In the genomic region with DNA sequence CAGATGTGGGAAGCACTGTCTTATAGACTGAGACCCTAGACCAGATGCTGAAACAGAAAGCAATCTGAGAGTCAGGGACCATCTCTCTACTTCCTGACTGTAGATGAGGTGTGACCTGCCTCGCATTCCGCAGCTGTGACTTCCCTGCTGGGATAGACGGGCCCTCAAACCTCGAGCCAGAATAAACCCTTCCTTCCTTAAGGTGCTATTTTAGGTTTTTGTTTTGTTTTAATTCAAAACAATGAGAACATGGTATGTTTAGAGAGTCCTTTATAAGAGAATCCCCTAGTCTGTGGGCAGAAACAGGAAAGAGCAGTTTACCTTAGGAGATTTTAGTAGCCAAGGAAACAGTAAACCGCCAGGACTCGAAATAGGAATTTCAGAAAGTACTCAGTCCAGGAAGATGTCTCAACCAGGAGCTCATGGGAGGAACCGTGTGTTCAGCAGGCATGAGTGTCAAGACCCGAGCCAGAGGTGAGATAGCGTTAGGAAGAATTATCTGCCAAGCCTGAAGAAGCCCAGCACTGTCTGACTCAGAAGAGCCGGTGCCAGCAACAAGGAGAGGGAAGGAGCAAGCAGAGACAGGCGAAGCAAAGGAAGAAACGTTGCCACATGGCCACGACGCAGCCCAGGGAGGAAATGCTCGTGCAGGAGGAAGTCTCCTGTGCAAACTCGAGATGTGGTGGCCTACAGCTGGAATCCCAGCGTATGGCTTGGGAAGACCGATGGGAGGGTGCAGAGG, we compare ENCODE assay signal across 11 mouse cellular contexts. TPM values are rescaled to one million over a fixed set of nuclear protein-coding genes. Genes with fewer than 3 reads are reported as not detected.
DNase-seq lines count a peak whose midpoint lies in the region; ATAC-seq and TF ChIP-seq lines count a peak whose summit lies in the region.
"Had no signal": no experiment of that assay in that cellular context is flagged by ENCODE, and none has a peak within 500 bp of the region (broad histone marks: within the 10 kb centered on the region; RNA-seq: fewer than 3 reads in every experiment).

No protein-coding gene starts in this region.

- H3K27ac ChIP-seq in intestine, embryonic 16.5 days (ENCODE audit: low read length) = no peak overlapping the region; the same call in 1 of the 2 replicates
- no peak overlapping the region for H3K27ac ChIP-seq in intestine, embryonic 15.5 days
- no peak overlapping the region for H3K27ac ChIP-seq in MEL (ENCODE audit: control insufficient read depth, low read depth, low read length)

- H3K4me3 ChIP-seq in intestine, embryonic 16.5 days (ENCODE audit: low read length) = no peak overlapping the region
- H3K4me3 ChIP-seq in intestine, embryonic 15.5 days (replicated peaks) = no peak overlapping the region
- no peak overlapping the region for H3K4me3 ChIP-seq in MEL (ENCODE audit: control insufficient read depth in 1 of 2, insufficient read depth in 1 of 2, low read depth in 2 of 2, low read length in 2 of 2)
- H3K4me3 ChIP-seq in megakaryocyte, embryonic 14.5 days (replicated peaks) = peak overlapping the region; percentile 57

- no peaks in the 10 kb centered on the region for H3K9me3 ChIP-seq in intestine, embryonic 16.5 days (ENCODE audit: control insufficient read depth, low read length)
- no peaks in the 10 kb centered on the region for H3K9me3 ChIP-seq in intestine, embryonic 15.5 days
- no peaks in the 10 kb centered on the region for H3K9me3 ChIP-seq in MEL (replicated peaks; ENCODE audit: insufficient read depth, low read length)
- peaks cover 18% of the 10 kb centered on the region for H3K9me3 ChIP-seq in megakaryocyte, embryonic 14.5 days

- TF ChIP-seq EP300 in MEL (IDR thresholded peaks at IDR 0.05; ENCODE audit: low read depth in 1 of 2, low read length in 2 of 2) = no peak

- H3K9ac ChIP-seq in intestine, embryonic 16.5 days (ENCODE audit: low read depth, low read length) = no peak overlapping the region
- no peak overlapping the region for H3K9ac ChIP-seq in intestine, embryonic 15.5 days
- no peak overlapping the region for H3K9ac ChIP-seq in MEL (ENCODE audit: control insufficient read depth, low read depth, low read length, poor library complexity, severe bottlenecking)

- H3K79me2 ChIP-seq in MEL (ENCODE audit: control insufficient read depth, insufficient read depth, low read length, poor library complexity) = no peaks in the 10 kb centered on the region

- no peaks in the 10 kb centered on the region for H3K27me3 ChIP-seq in intestine, embryonic 16.5 days (replicated peaks; ENCODE audit: control insufficient read depth, insufficient read depth, low read length)
- H3K27me3 ChIP-seq in intestine, embryonic 15.5 days (replicated peaks) = no peaks in the 10 kb centered on the region
- no peaks in the 10 kb centered on the region for H3K27me3 ChIP-seq in MEL (ENCODE audit: control insufficient read depth in 1 of 2, insufficient read depth in 2 of 2, low read length in 2 of 2)
- no peaks in the 10 kb centered on the region for H3K27me3 ChIP-seq in megakaryocyte, embryonic 14.5 days (replicated peaks)

- DNase-seq in MEL (ENCODE audit: low read depth, low spot score) = peak; percentile 23
- DNase-seq in c-Kit-positive CD71-positive TER-119-positive erythroid progenitor cells, embryonic 14.5 days (ENCODE audit: low spot score) = no peak
- no peak for DNase-seq in layer of hippocampus, postnatal 14 days (ENCODE audit: low spot score in 2 of 2)

- no peak overlapping the region for H3K4me2 ChIP-seq in intestine, embryonic 16.5 days (ENCODE audit: low read depth, low read length)
- H3K4me2 ChIP-seq in intestine, embryonic 15.5 days (replicated peaks) = no peak overlapping the region

- H3K4me1 ChIP-seq in intestine, embryonic 16.5 days (ENCODE audit: control insufficient read depth, insufficient read depth, low read length) = peaks cover 2% of the 10 kb centered on the region; the same call in 1 of the 2 replicates
- no peaks in the 10 kb centered on the region for H3K4me1 ChIP-seq in intestine, embryonic 15.5 days (replicated peaks)
- peaks cover 0 to 3% of the 10 kb centered on the region in 2 experiments; a peak in 1 of 4 replicates for H3K4me1 ChIP-seq in MEL (ENCODE audit: control insufficient read depth in 1 of 2, insufficient read depth in 2 of 2, low read length in 2 of 2)
- H3K4me1 ChIP-seq in megakaryocyte, embryonic 14.5 days = peaks cover 40% of the 10 kb centered on the region

- WGBS in intestine, embryonic 16.5 days = 53% methylated on average over 18 of the region's 18 CpGs
- 56% methylated on average over 18 of the region's 18 CpGs for WGBS in intestine, embryonic 15.5 days

- ATAC-seq in intestine, embryonic 16.5 days = 0 out of 2 replicates have a peak, but pooled peaks have one; percentile 49
- ATAC-seq in intestine, embryonic 15.5 days = no peak
- peak; percentile 51 for ATAC-seq in granulocyte monocyte progenitor cell, adult 5-6 weeks (replicated peaks; ENCODE audit: poor library complexity, severe bottlenecking)

- TF ChIP-seq CTCF in MEL (IDR thresholded peaks at IDR 0.05 in 2 of 3, conservative IDR thresholded peaks at IDR 0.05 in 1 of 3; ENCODE audit: control insufficient read depth in 1 of 3, insufficient read depth in 1 of 3, low read depth in 2 of 3, low read length in 3 of 3, poor library complexity in 1 of 3, severe bottlenecking in 1 of 3) = no peak

- no peak for TF ChIP-seq RAD21 in MEL (IDR thresholded peaks at IDR 0.05; ENCODE audit: low read depth, low read length)

- H3K36me3 ChIP-seq in intestine, embryonic 16.5 days (ENCODE audit: control insufficient read depth, insufficient read depth, low read length) = no peaks in the 10 kb centered on the region
- H3K36me3 ChIP-seq in intestine, embryonic 15.5 days = no peaks in the 10 kb centered on the region
- no peaks in the 10 kb centered on the region for H3K36me3 ChIP-seq in MEL (ENCODE audit: control insufficient read depth in 1 of 2, insufficient read depth in 2 of 2, low read length in 2 of 2)
- no peaks in the 10 kb centered on the region for H3K36me3 ChIP-seq in megakaryocyte, embryonic 14.5 days (replicated peaks; ENCODE audit: low read length)

- no peak for TF ChIP-seq POLR2A in MEL (IDR thresholded peaks at IDR 0.05; ENCODE audit: control insufficient read depth in 1 of 2, insufficient read depth in 1 of 2, low read depth in 1 of 2, low read length in 2 of 2, poor library complexity in 1 of 2)

TF ChIP-seq in MEL, 35 proteins besides CTCF, POLR2A, EP300 and RAD21:
- no peak for TF ChIP-seq ZNF384 (IDR thresholded peaks at IDR 0.05; ENCODE audit: low read depth, low read length)
- peak; percentile 30; the same call in 1 of the 2 replicates for TF ChIP-seq MAX (IDR thresholded peaks at IDR 0.05; ENCODE audit: low read length)

RNA-seq across cellular contexts. Expression of a gene that starts 24.8 kb away (rescaled TPM):
- polyA plus RNA-seq in intestine, embryonic 16.5 days (2015; fragmentation: Nextera tagmentation; extraction: Ambion mirVana) = not detected in 2 replicates
- not detected in 2 replicates for polyA plus RNA-seq in intestine, embryonic 15.5 days (2015; fragmentation: Nextera tagmentation; extraction: Ambion mirVana)
- not detected in 2 replicates for total RNA-seq in MEL (2012; rRNA removed)
- polyA plus RNA-seq in MEL (2012; ENCODE audit: insufficient read depth in 1 of 2, insufficient read length in 2 of 2, low read depth in 1 of 2, low replicate concordance in 2 of 2, missing spikeins in 1 of 2) = not detected
- total RNA-seq in granulocyte monocyte progenitor cell, adult 5-6 weeks (2014; fragmentation: Nextera tagmentation) = not detected in 2 replicates
- total RNA-seq in granulocyte monocyte progenitor cell, adult 5-6 weeks (2017) = not detected in 2 replicates
- not detected in 2 replicates for polyA plus RNA-seq in megakaryocyte, embryonic 14.5 days (2012; ENCODE audit: insufficient read depth, low replicate concordance)
- total RNA-seq in layer of hippocampus, postnatal 14 days (2021) = not detected
- total RNA-seq: heart, adult 18-20 months; left cerebral cortex, postnatal 25 days; neutrophil, adult 5-6 weeks had no signal
- polyA plus RNA-seq: embryonic facial prominence, embryonic 11.5 days had no signal

RNA-seq across cellular contexts. Expression of a gene that starts 27.6 kb away (rescaled TPM):
- 201 and 234 TPM in 2 replicates for polyA plus RNA-seq in intestine, embryonic 16.5 days (2015; fragmentation: Nextera tagmentation; extraction: Ambion mirVana)
- 141 and 153 TPM in 2 replicates for polyA plus RNA-seq in intestine, embryonic 15.5 days (2015; fragmentation: Nextera tagmentation; extraction: Ambion mirVana)
- not detected in 2 replicates for total RNA-seq in MEL (2012; rRNA removed)
- polyA plus RNA-seq in MEL (2012; ENCODE audit: insufficient read depth in 1 of 2, insufficient read length in 2 of 2, low read depth in 1 of 2, low replicate concordance in 2 of 2, missing spikeins in 1 of 2) = not detected
- total RNA-seq in granulocyte monocyte progenitor cell, adult 5-6 weeks (2014; fragmentation: Nextera tagmentation) = not detected in 2 replicates
- total RNA-seq in granulocyte monocyte progenitor cell, adult 5-6 weeks (2017) = not detected in 2 replicates
- polyA plus RNA-seq in megakaryocyte, embryonic 14.5 days (2012; ENCODE audit: insufficient read depth, low replicate concordance) = not detected in 2 replicates
- total RNA-seq in layer of hippocampus, postnatal 14 days (2021) = not detected
- total RNA-seq: heart, adult 18-20 months; left cerebral cortex, postnatal 25 days; neutrophil, adult 5-6 weeks had no signal
- polyA plus RNA-seq: embryonic facial prominence, embryonic 11.5 days had no signal

RNA-seq across cellular contexts. Expression of a gene that starts 43.4 kb away (rescaled TPM):
- polyA plus RNA-seq in intestine, embryonic 16.5 days (2015; fragmentation: Nextera tagmentation; extraction: Ambion mirVana) = 14.1 and 31.8 TPM in 2 replicates
- polyA plus RNA-seq in intestine, embryonic 15.5 days (2015; fragmentation: Nextera tagmentation; extraction: Ambion mirVana) = 33.0 and 35.7 TPM in 2 replicates
- 34.1 and 38.2 TPM in 2 replicates for total RNA-seq in MEL (2012; rRNA removed)
- 10 to 100 TPM in 1 of 2 experiments, not detected in 1; 58.6 TPM for polyA plus RNA-seq in MEL (2012; ENCODE audit: insufficient read depth in 1 of 2, insufficient read length in 2 of 2, low read depth in 1 of 2, low replicate concordance in 2 of 2, missing spikeins in 1 of 2)
- total RNA-seq in granulocyte monocyte progenitor cell, adult 5-6 weeks (2014; fragmentation: Nextera tagmentation) = 23.1 and 26.3 TPM in 2 replicates
- total RNA-seq in granulocyte monocyte progenitor cell, adult 5-6 weeks (2017) = 32.5 and 33.5 TPM in 2 replicates
- 3.0 and 4.2 TPM in 2 replicates for polyA plus RNA-seq in megakaryocyte, embryonic 14.5 days (2012; ENCODE audit: insufficient read depth, low replicate concordance)
- total RNA-seq in layer of hippocampus, postnatal 14 days (2021) = 10 to 100 TPM; 80.4 to 83.2 TPM

Comparison
In these comparisons a context has a peak if more than half of its experiments do, and no peak if none do; other contexts are left out.
1. RNA of a gene that starts 27.6 kb away (polyA plus RNA-seq): 201 to 234 TPM in intestine, embryonic 16.5 days and 141 to 153 TPM in intestine, embryonic 15.5 days; not detected in MEL and not detected in megakaryocyte, embryonic 14.5 days; every median in the first group is over 100 times any median in the second.